Mouse (Mus musculus): ENCODE measurements around the gene Saysd1.

GRCm38 (mm10) chr14:20082536-20083325 lies 55.6 kb downstream of the Saysd1 start:
- TF ChIP-seq CTCF (IDR thresholded peaks at IDR 0.05; ENCODE audit: low read depth) (no peak), EP300 (IDR thresholded peaks at IDR 0.05; ENCODE audit: low read depth) (no peak)
